Mouse (Mus musculus): ENCODE measurements around the gene Maff. TPM values are rescaled to one million over a fixed set of nuclear protein-coding genes. Genes with fewer than 3 reads are reported as not detected.

The Maff gene
- polyA plus RNA-seq, 1 experiment, result not detected

DNA sequence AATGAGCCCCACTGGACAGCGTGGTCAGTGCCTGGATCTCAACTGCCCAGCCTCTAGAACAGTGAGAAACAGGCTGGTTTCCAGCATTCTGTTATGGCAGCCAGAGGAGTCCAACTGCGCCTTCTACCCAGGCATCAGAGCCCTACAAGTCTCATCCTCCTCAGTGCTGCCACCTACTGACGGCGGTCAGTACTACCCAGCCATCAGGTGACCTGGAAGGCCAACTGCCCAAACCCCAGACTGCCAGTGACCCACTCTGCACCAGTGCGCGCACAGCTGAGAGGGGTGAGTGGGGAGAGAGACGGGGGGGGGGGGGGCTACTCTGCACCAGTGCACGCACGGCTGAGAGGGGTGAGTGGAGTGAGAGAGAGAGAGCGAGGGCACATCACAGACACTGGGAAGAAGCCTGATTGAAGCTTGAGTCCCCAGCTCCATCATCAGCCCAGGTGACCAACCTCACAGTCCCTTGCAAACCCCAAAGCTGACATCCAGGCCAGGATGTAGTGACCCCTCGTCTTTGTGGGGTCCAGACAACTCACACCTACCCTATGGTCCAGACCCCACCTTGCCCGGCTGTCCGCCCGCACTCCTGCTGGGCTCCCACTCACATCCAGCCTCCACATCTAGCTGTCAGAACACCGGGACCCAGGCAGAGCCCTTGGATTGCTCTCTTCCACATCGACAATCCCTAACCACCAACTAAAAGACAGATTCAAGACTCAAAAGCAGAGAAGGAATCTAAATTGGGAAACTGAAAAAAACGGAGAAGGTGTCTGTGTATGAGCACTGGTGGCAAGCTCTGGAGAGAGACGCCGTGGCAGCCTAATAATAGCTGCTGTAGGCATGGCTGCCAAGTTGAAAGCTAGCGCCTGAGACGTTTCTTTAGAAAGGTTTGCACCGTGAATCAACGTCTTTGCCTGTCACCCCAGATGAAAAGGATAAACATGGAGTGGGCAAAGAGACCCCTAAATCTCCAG lies 34.3 kb downstream of the Maff start:
- H3K27ac ChIP-seq (ENCODE audit: insufficient read depth, low read depth, low read length), result peak overlapping the region; percentile 98
- 0 out of 2 replicates have a peak overlapping the region, but pooled peaks have one; percentile 14 for H3K4me3 ChIP-seq (ENCODE audit: insufficient read depth, low read depth, low read length)
- peaks cover 44% of the 10 kb centered on the region for H3K4me1 ChIP-seq (ENCODE audit: control insufficient read depth, insufficient read depth, low read length)
- TF ChIP-seq POLR2A (IDR thresholded peaks at IDR 0.05; ENCODE audit: insufficient read depth, low read depth, low read length), result no peak
- TF ChIP-seq CTCF (IDR thresholded peaks at IDR 0.05; ENCODE audit: insufficient read depth, low read depth, low read length), result peak; percentile 62; the same call in 1 of the 2 replicates
- 15% methylated on average over 23 of the region's 23 CpGs for WGBS

DNA sequence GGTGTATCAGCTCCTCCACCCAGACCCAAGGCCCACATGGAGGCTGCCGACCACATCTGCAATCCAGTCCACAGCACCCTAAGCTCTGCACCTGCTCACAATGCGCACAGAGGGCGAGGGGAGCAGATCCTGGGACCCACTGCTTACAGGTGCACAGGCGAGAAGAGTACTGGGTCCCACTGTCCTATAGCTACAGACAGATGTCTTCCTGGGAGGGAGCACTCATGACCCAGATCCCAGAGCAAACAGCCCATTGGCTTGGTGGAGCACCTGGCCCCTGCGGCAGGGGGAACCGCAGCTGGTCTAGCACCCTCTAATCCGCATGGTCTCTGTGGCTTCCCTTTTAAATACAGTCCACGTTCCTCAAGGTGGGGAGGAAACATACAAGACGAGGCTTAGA lies 35.2 kb downstream of the Maff start:
- TF ChIP-seq CTCF (IDR thresholded peaks at IDR 0.05; ENCODE audit: insufficient read depth, low read depth, low read length) (no peak), POLR2A (IDR thresholded peaks at IDR 0.05; ENCODE audit: insufficient read depth, low read depth, low read length) (no peak)
- peaks cover 44% of the 10 kb centered on the region for H3K4me1 ChIP-seq (ENCODE audit: control insufficient read depth, insufficient read depth, low read length)
- 59% methylated on average over 9 of the region's 9 CpGs for WGBS
- no peak overlapping the region for H3K4me3 ChIP-seq (ENCODE audit: insufficient read depth, low read depth, low read length)
- H3K27ac ChIP-seq (ENCODE audit: insufficient read depth, low read depth, low read length), result peak overlapping the region; percentile 98

- 68% methylated on average over 6 of the region's 6 CpGs for WGBS
- Histone ChIP-seq H3K27ac (ENCODE audit: insufficient read depth, low read depth, low read length) (no peak overlapping the region), H3K4me1 (ENCODE audit: control insufficient read depth, insufficient read depth, low read length) (peaks cover 39% of the 10 kb centered on the region), H3K4me3 (ENCODE audit: insufficient read depth, low read depth, low read length) (no peak overlapping the region)
- TF ChIP-seq POLR2A (IDR thresholded peaks at IDR 0.05; ENCODE audit: insufficient read depth, low read depth, low read length) (no peak), CTCF (IDR thresholded peaks at IDR 0.05; ENCODE audit: insufficient read depth, low read depth, low read length) (no peak)
Measured at GRCm38 (mm10) chr15:79387081-79387480, 40.7 kb downstream of the Maff start.

GRCm38 (mm10) chr15:79387611-79388010 lies 41.2 kb downstream of the Maff start:
- Histone ChIP-seq H3K4me3 (ENCODE audit: insufficient read depth, low read depth, low read length) (no peak overlapping the region), H3K4me1 (ENCODE audit: control insufficient read depth, insufficient read depth, low read length) (peaks cover 39% of the 10 kb centered on the region), H3K27ac (ENCODE audit: insufficient read depth, low read depth, low read length) (no peak overlapping the region)
- no peak for TF ChIP-seq CTCF (IDR thresholded peaks at IDR 0.05; ENCODE audit: insufficient read depth, low read depth, low read length)
- no peak for TF ChIP-seq POLR2A (IDR thresholded peaks at IDR 0.05; ENCODE audit: insufficient read depth, low read depth, low read length)
- 87% methylated on average over 7 of the region's 7 CpGs for WGBS

GRCm38 (mm10) chr15:79388171-79388570 lies 41.8 kb downstream of the Maff start:
- TF ChIP-seq POLR2A (IDR thresholded peaks at IDR 0.05; ENCODE audit: insufficient read depth, low read depth, low read length) (no peak), CTCF (IDR thresholded peaks at IDR 0.05; ENCODE audit: insufficient read depth, low read depth, low read length) (no peak)
- H3K27ac ChIP-seq (ENCODE audit: insufficient read depth, low read depth, low read length), result no peak overlapping the region
- H3K4me1 ChIP-seq (ENCODE audit: control insufficient read depth, insufficient read depth, low read length), result peaks cover 44% of the 10 kb centered on the region
- WGBS, result 63% methylated on average over 6 of the region's 6 CpGs
- H3K4me3 ChIP-seq (ENCODE audit: insufficient read depth, low read depth, low read length), result no peak overlapping the region

DNA sequence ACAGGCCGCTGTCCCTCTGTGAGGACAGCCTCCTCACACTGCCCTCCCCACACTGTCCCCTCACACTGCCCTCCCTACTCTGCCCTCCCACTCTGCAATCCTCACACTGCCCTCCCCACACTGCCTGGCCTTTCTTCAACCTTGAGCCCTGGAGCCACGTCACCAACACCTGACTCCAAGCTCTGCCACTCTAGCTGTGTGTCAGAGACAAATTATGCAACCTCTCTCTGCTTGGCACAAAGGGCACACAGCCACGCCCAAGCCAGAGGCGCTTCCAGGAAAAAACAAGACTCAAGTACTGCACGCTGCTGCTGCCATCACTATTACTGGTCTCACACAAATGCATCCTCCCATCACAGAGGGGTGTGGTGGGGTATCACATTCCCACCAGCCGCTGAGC lies 44.0 kb downstream of the Maff start:
- Histone ChIP-seq H3K27ac (ENCODE audit: insufficient read depth, low read depth, low read length) (0 out of 2 replicates have a peak overlapping the region, but pooled peaks have one; percentile 2), H3K4me3 (ENCODE audit: insufficient read depth, low read depth, low read length) (no peak overlapping the region), H3K4me1 (ENCODE audit: control insufficient read depth, insufficient read depth, low read length) (peaks cover 65% of the 10 kb centered on the region)
- WGBS, result 62% methylated on average over 6 of the region's 6 CpGs
- TF ChIP-seq CTCF (IDR thresholded peaks at IDR 0.05; ENCODE audit: insufficient read depth, low read depth, low read length) (no peak), POLR2A (IDR thresholded peaks at IDR 0.05; ENCODE audit: insufficient read depth, low read depth, low read length) (no peak)

DNA sequence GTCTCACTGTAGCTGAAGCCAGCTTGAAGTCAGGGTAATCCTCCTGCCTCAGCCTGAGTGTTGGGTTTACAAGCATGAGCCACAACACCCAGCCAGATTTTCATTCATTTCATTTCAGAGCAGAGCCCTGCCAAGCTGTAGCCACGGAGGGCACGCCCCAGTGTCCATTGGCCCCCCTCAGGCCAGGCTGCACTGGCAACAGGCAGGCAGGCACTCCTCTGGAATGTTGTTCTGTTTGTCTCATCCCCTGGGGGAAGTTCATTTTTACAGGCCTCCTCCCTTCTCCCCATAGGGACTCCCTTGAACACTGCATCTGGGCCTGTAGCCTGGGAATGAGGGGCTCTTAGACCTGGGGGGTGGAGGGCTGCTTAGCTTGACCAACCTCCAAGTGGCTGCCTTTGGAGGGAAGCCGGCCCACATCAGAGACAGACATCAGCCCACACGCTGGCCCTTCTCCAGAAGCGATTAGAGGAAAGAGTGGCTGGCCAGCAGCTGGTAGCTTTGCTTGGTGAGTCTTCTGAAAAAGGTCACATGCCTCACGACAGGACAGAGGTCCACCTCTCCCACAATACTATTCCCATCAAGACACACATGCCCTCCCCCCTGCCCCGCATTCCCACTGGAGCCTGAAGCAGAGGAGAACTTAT lies 45.1 kb downstream of the Maff start:
- Histone ChIP-seq H3K4me1 (ENCODE audit: control insufficient read depth, insufficient read depth, low read length) (peaks cover 71% of the 10 kb centered on the region), H3K27ac (ENCODE audit: insufficient read depth, low read depth, low read length) (peak overlapping the region; percentile 12; the same call in 1 of the 2 replicates), H3K4me3 (ENCODE audit: insufficient read depth, low read depth, low read length) (no peak overlapping the region)
- 36% methylated on average over 7 of the region's 7 CpGs for WGBS
- TF ChIP-seq CTCF (IDR thresholded peaks at IDR 0.05; ENCODE audit: insufficient read depth, low read depth, low read length), result no peak
- no peak for TF ChIP-seq POLR2A (IDR thresholded peaks at IDR 0.05; ENCODE audit: insufficient read depth, low read depth, low read length)

- WGBS, result 84% methylated on average over 5 of the region's 5 CpGs
- Histone ChIP-seq H3K4me3 (ENCODE audit: insufficient read depth, low read depth, low read length) (no peak overlapping the region), H3K4me1 (ENCODE audit: control insufficient read depth, insufficient read depth, low read length) (peaks cover 74% of the 10 kb centered on the region), H3K27ac (ENCODE audit: insufficient read depth, low read depth, low read length) (no peak overlapping the region)
- TF ChIP-seq POLR2A (IDR thresholded peaks at IDR 0.05; ENCODE audit: insufficient read depth, low read depth, low read length) (no peak), CTCF (IDR thresholded peaks at IDR 0.05; ENCODE audit: insufficient read depth, low read depth, low read length) (no peak)
Measured at GRCm38 (mm10) chr15:79392527-79392926, 46.1 kb downstream of the Maff start.

GRCm38 (mm10) chr15:79393101-79393500 lies 46.7 kb downstream of the Maff start:
- Histone ChIP-seq H3K4me3 (ENCODE audit: insufficient read depth, low read depth, low read length) (no peak overlapping the region), H3K4me1 (ENCODE audit: control insufficient read depth, insufficient read depth, low read length) (peaks cover 73% of the 10 kb centered on the region), H3K27ac (ENCODE audit: insufficient read depth, low read depth, low read length) (no peak overlapping the region)
- WGBS, result 88% methylated on average over 6 of the region's 6 CpGs
- TF ChIP-seq CTCF (IDR thresholded peaks at IDR 0.05; ENCODE audit: insufficient read depth, low read depth, low read length) (no peak), POLR2A (IDR thresholded peaks at IDR 0.05; ENCODE audit: insufficient read depth, low read depth, low read length) (no peak)

All from olfactory bulb, adult 2 months (tissue).